Mouse (Mus musculus) activated CD4-positive, CD25-positive, alpha-beta regulatory T cell, adult 4 months (primary cell): Measurements from ENCODE around the gene Hyal1. TPM values are rescaled to one million over a fixed set of nuclear protein-coding genes. Genes with fewer than 3 reads are reported as not detected.
A peak's percentile ranks its signal among the peaks of the same experiment; 100 is the strongest.
"Not testable (repeated sequence)": the region's sequence is repeated elsewhere in the genome, so short reads cannot be mapped to it uniquely, and the experiment has no call there.

ENCODE experiments used
- ATAC-seq: one replicate; pipeline ENCODE4 v1.8.0; 2017
- polyA plus RNA-seq, 2 experiments: library from polyadenylated mRNA; unstranded; fragments of 100-300 nt; shearing (Covaris generic); gene quantifications; one replicate each; pipeline ENCODE4 v1.2.1; 2017

Gene Hyal1
- polyA plus RNA-seq, 2 experiments from 2014 or later = 4.1 to 4.3 TPM

DNA sequence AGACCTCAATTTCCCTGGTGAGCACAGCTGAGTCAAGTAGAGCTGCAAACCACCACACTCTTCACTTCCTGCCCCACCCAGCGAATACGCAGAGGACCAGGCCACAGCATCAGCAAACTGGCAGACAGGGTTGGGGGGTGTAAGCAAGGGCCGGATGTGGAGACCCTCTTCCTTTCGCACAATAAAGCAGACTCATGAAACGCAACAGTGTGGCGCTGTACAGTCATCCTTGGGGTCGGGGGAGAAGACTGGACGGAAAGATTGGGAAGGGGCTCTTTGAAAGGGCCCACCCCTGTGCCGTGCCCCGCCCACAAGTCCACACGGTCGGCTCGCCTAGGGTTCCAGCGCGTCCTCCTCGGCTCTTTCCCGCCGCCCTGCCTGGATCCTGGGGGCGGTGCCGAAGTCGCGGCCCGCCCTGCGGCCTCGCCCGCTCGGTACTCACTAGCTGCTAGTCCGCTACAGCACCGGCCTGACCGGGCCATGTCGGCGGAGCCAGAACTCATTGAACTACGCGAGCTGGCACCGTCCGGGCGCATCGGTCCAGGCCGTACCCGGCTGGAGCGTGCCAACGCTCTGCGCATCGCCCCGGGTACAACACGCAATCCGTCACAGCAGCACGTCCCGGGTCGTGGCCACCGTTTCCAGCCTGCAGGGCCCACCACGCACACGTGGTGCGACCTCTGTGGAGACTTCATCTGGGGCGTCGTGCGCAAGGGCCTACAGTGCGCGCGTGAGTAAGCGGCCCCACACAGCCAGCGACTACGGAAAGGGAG, 25.4 kb upstream of the Hyal1 start, which contains the start of gene Rassf1:
Gene Rassf1 (plus strand): TSS at position 439 of the 773 bp plus-strand sequence.
- ATAC-seq = peak; percentile 67

DNA sequence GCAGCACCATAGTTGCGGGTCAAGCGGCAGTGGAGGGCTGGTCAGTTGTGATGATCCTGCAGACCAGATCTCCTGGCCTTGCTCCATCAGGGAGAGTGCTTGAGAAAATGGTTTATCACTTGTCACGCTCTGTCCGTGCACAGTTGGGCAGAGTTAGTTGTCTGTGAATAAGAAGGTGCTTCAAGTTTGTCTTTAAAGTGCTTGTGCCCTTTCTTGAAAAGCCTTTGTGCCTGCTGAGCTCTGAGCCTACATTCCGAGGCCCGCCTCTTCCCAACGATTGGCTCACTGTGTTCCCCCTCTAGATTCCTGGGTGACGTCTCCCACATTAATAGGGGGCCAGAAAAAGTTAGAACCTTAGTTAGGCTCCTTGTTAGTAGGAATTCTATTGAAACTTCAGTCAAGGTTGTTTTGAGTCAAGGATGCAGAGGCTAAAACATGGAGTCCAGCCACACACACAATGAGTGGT, 24.8 kb upstream of the Hyal1 start:
- ATAC-seq = no peak

DNA sequence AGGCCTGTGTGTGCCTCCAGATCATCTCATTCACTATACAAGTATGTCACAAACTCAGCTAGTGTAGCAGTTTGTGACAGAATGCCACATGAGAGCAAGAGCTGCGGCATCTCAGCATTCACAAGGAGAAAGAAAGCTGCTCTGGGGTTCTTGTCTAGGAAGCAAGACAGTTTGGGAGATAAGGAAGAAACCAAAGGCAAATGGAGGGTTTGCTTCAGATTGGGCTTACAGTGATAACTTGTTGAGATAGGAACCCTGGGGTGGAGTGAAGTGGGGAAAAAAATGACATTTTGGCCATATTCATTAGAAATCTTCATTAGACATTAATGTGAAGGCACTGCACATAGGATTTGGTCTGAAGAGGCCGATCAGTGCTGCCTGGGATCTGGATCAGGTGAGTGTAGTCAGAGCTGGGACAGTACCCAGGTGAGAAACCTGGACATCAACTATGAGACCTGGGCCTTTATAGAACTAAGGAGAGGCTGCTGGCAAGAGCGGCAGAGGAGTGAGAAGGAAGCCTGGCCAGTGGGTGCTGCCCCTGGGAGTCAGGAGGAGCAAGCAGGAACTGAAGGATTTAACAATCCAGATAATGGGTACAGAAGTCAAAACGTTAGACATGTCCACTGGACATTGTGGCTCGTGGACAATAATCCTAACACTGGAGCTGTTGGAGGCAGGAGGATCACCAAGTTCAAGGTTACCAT, 23.9 kb upstream of the Hyal1 start:
- no peak for ATAC-seq

DNA sequence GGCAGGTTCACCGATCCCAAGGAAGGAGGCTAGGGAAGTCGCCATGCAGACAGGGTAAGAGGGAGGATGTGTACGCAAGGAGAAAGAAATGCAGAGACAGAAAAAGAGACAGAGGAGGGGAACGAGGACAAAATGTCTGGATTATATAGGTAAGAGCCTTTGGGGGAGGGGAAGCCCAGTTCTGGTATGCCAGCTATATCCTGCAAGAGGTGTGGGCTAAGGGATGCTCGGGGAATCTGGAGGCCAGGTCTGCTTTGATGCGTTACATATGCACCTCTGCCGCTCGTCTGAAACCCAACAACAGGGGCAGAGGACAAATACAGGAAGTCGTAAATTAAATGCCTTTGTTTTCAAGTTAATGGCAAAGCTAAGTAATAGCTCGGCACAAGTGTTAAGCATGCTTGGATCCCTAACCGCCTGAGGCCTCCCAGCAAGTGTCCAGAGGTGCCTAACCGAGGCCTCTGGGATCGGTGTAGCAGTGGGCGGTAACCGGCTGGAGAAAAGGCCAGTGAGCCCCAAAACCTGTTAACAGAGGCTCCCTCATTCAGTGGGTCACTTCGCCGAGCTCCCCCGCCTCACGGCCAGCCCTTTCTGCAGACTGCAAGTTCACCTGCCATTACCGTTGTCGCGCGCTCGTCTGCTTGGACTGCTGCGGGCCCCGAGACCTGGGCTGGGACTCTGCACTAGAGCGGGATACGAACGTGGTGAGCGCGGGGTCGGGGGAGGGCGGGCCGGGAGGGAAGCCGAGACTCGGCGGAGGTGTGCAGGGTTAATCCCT, 23.0 kb upstream of the Hyal1 start:
- ATAC-seq = no peak

DNA sequence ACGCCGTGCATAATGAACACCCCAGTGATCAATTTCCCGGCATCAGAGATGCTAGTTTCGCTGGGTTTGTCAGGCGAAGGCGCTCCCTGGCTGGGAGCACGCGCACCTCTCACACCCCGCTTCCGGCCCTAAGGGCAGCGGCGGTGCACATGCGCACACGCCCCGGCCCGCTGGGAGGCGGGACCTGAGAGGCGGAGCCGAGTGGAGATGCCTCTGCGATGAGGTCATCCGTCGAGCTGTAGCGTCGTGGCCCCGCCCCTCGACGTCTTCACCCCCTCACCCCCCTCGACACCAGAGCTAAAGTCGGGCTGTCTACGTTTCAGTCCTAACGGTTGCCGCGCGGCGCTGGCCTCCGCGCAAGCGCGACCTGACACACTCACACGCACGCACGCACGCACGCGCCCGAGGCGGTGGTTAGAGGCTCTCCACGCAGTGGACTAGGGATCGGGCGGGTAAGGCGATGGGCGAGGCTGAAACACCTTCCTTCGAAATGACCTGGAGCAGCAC, 22.4 kb upstream of the Hyal1 start:
- ATAC-seq = peak; percentile 68

DNA sequence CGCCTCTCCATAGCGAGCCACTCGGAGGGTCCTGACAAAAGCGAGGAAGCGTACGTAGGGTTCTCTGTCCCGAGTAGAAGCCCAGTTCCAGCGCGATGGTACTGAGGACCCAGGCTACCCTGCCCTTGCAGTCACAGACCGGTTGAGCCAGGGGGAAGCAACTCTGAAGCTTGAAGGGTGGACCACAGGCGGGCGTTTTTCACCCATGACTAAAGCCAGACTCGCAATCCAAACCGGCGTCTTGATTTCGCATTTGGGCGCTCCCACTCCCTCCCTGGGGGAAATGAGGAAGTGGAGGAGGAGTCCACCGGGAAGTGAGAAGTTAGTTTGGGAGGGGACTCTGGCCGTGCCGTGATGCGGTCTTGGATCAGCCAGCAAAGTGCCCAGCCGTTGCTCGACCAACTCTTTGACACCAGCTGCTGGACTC, 21.7 kb upstream of the Hyal1 start:
- ATAC-seq = no peak

DNA sequence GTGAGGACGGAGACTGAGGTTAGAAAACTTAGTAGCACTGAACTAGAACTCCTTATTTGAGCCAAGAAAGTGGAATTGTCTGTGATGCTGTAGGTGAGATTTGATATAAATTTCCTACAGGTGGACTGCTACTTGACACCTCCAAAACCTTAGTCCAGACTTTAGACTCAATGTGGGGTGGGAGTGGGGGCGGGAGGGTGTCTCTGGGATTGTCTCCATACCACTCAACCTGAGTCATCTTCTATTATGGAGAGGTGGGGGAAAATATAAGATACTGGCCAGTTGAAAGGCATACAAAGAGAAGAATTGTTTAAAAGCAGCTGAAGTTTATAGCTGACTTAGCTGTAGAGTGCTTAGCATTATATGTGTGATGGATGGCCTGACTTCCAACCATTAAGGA, 21.0 kb upstream of the Hyal1 start:
- no peak for ATAC-seq

DNA sequence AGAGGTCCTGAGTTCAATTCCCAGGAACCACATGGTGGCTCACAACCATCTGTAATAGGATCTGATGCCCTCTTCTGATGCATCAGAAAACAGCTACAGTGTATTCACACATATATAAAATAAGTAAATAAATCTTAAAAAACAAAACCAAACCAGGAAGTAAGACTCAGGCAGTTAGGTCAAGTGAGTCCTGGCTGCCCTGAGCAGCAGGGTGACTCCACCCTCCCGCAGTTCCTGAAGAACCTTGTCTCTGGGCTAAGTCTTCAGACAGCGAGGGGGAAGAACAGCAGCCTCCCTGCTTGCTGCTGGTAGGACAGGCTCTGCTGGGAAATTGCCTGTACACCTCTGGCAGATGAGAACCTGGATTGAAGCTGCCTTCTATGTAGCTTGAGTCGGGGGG, 20.4 kb upstream of the Hyal1 start:
- ATAC-seq = no peak

DNA sequence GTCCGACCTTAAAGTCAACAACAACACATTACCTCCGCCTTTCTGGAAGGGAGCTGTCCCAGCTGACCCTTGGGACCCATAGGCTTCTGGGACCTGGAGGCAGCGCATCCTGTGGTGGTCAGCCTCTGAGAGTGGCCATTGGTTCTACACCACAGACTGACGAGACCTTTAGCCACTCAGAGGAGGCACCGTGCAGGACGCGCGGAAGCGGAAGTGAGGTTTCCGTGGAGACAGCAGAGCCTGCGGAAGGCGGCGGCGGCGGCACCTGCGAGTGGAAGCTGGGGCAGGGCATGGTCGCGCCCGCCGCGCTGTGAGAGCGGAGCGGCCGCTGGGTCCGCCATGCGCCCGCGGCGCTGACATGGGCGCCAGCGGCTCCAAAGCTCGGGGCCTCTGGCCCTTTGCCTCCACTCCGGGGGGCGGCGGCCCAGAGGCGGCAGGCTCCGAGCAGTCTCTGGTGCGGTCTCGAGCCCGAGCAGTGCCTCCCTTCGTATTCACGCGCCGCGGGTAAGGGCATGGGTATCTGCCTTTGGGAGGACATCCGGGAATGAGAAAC, 13.6 kb upstream of the Hyal1 start, which contains the start of gene Tusc2:
Gene Tusc2 (plus strand): TSS at position 227 of the 553 bp plus-strand sequence.
- peak; percentile 94 for ATAC-seq

DNA sequence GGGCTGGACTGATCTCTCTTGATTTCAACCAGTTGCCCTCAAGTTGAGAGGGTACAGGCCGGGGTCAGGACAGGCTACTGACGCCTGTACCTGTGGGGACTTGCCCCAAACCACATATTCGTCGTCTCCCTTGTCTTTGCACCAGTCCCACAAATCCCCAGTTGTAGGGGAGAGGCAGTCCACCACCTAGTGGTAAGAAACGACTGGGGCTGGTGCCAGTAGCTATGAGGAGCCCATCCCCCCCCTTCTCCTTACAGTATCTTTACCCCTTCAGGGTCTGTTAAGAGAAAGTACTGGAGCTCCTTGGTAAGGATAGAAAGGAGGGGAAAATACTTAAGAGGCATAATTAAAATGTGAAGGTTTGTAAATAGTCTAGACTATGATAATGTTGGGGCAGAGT, 11.2 kb upstream of the Hyal1 start:
- not testable (repeated sequence) for ATAC-seq

DNA sequence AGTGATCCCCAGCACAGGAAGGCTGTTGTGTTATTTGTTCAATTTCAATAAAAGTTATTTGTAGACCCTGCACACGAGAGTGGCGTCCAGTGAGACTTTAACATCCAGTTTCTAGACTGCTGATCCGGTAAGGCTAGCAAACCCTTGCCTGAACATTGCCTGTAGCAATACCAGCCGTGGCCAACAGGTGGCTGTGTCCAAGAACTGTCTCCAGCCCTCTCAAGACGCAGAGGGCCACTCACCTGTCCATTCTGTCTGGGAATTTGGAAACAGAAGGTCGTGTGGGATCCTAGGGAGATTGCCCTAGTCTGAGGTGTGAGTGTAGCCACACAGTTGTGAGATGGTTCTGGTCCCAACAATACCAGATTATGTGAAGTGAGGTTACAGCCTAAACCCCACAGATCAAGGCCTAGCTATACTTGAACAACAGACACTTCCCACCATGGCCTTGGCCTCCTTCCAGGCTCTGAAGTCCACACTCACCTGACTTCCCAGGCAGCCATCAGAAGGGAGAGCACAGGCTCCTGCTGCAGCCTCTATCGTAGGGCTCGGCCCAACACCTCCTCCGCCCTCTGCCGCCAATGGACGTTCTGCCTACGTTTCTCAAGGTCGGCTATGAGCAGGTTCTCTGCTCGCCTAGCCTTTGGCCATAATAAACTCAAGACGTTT, 10.6 kb upstream of the Hyal1 start:
- ATAC-seq = no peak

DNA sequence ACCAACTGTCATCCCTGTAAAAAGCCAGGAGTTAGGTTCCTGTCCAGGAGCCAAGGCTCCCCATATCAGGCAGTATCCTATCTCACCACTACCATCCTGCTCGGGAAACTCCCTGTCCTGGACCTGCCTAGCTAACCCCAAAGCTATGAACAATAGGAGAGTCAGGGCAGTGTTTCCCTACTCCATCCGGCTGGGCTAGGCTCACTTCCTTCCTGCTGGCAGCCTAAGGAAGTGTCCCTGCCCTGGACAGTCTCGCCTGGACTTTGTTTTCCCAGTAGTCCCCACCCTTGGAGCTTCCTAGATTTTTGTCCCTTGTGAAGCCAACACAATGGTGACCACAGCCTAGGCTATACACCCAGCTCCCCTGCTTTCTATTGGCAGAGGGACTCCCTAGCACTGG, 9.9 kb upstream of the Hyal1 start:
- ATAC-seq = no peak

DNA sequence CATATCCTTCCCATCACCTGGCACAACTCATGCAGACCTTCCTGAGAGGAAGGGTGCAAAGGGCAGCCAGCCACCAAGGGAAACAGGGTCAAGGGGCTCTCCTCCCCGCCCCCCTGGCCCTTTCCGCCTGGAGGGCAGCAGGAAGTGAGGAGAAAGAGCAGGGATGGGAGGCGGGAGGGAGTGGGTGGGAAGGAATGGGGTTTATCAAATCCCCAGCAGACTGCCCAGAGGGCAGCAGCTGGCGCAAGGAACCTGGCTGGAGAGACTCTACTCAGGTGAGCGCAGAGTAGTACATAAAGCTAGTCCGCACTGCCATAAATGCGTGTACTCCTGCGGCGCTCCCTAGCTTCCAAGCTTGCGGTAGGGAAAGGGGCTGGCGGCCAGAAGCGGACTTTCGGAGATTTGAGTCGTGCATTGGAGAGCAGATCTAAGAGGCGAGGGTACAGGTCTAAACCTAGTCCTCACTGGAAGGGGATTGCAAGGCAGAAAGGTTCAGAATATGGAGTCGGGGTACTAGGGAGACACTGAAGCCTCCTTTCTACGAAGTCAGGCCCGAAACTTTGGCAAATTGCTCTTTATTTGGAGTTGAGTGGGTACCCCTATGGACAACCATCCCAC, 8.9 kb upstream of the Hyal1 start, which contains the start of gene Hyal2:
Gene Hyal2 (plus strand): TSS at position 244 of the 618 bp plus-strand sequence.
- ATAC-seq = no peak

DNA sequence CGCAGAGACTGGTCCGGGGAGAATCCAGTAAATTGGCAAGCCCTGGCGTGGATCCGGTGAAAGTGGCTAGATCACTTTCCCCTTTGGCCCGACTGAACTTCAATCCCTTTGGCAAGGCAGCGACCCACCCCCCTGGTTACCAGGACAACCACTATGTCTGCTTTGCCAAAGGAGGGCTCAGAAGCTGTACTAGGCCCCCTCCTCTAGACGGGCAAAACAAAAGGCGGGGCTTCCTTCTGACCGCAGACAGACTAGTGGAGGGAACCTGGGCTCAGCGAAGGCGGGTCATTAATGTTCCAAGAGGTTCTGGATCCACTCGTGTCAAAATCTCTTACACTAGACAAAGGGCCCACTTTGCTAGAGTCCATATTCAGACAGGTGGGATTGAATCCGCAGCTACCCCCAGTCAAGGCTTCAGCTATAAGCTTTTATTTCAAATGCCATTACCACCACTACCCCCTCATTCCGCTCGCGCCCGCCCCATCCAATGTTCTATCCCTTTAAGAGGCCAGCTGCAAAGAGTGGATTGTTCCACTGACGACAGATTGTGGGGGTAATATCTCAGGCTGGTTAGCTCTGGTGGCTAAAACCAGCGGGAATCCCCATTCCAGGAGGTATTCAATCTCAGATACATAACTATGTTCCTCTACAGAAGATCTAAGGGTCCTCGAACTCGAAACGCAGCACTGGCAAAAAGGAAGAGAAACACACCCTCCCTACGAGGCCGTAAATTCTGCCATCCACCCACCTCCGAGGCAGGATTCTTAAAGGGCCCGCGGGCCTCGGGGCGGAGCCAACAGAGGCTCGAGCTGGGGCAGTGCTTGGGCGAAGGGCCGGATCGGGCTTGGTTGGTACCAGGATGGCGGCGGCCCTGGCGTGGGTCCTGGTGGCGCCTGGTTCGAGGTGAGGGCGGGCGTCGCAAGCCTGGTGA, 8.1 kb upstream of the Hyal1 start:
- ATAC-seq = peak; percentile 93

DNA sequence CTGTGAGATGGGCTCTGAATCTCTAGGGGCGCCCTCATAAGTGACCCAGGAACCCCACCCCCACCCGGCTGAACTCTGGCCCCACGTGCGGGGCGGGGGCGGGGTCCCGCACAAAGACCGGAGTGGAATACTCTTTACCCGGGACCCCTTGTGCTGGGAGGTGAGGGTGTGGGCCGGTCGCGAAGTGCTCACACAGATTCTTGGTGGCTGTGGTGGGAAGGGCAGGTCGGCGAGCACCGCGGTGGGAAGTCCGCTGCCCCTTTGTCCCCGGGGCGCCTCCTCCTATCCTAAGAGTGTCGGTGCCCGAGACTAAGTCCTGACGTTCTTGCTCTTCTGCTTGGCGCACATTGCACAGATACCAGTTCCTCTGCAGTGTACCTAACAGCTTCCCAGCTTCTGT, 7.5 kb upstream of the Hyal1 start:
- ATAC-seq = no peak

DNA sequence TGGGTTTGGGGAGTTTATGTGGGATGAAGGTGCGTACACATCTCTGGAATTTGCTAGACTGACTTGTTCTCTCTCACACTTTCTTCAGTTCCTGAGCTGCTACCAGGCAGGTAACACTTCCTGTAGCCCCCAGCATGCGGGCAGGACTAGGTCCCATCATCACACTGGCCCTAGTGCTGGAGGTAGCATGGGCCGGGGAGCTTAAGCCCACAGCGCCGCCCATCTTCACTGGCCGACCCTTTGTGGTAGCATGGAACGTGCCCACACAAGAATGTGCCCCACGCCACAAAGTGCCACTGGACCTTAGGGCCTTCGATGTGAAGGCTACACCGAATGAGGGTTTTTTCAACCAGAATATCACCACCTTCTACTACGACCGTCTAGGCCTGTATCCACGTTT, 6.7 kb upstream of the Hyal1 start:
- ATAC-seq = no peak

DNA sequence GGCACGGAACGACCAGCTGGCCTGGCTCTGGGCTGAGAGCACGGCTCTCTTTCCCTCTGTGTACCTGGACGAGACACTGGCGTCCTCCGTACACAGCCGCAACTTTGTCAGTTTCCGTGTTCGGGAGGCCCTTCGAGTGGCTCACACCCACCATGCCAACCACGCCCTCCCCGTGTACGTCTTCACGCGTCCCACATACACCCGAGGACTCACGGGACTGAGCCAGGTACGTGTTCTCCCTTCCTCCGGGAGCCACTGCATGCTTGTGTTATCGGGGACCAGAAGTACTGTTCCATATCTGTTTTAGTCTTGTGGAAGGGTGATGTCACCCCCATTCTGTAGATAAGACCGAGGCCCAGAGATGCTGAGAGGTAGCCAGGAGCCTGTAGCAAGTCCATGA, 5.9 kb upstream of the Hyal1 start:
- no peak for ATAC-seq

DNA sequence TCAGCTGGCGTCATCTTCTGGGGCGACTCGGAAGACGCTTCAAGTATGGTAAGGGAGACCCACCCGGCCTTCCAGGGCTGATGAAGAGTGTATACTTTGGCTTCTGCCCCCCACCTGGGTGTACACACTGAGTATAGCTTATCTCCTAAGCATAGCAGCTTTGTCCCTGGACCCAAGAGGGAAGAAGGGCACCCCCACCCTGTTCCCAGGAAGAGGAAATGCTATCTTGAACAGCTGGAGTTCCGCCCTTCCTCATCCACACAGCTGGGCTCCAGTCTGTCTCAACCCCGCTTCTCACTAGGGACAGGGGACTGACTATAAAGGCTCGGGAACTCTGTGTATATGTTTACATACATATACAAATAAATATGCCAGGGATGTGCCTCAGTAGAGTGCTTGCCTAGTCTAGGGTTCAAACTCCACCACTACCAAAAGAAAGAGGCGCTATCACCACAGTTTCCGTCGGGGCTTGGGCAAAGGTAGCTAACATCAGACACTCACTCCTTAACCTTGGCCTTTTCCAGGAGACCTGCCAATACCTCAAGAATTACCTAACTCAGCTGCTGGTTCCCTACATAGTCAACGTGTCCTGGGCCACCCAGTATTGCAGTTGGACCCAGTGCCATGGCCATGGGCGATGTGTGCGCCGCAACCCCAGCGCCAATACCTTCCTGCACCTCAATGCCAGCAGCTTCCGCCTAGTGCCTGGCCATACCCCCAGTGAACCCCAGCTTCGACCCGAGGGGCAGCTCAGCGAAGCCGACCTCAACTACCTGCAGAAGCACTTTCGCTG, 5.0 kb upstream of the Hyal1 start:
- ATAC-seq = no peak

DNA sequence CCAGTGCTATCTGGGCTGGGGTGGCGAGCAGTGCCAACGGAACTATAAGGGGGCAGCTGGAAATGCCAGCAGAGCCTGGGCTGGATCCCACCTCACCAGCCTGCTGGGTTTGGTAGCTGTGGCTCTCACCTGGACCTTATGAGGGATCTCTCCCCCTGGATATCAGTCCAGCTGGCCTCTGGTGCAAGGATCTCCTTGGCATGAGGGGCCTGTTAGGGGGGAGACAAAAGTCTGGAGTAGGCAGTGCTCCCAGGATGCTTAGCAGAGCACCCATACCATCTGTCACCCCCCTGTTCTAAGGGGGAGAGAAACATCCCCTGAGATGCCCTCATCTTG, 4.4 kb upstream of the Hyal1 start:
- ATAC-seq = no peak

DNA sequence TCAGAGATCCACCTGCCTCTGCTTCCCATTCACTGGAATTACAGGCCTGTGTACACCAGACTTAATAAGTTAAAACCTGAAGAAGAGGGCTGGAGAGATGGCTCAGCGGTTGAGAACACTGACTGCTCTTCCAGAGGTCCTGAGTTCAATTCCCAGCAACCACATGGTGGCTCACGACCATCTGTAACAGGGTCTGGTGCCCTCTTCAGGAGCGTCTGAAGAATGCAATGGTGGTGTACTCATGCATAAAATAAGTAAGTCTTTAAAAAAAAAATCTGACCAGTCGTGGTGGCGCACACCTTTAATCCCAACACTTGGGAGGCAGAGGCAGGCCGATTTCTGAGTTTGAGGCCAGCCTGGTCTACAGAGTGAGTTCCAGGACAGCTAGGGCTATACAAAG, 3.0 kb upstream of the Hyal1 start:
- not testable (repeated sequence) for ATAC-seq
